Mouse (Mus musculus): ENCODE results near the gene Ano4. TPM values are rescaled to one million over a fixed set of nuclear protein-coding genes. Genes with fewer than 3 reads are reported as not detected.
A peak's percentile ranks its signal among the peaks of the same experiment; 100 is the strongest.
"Not testable (repeated sequence)": the region's sequence is repeated elsewhere in the genome, so short reads cannot be mapped to it uniquely, and the experiment has no call there.

Gene Ano4
- total RNA-seq, 2 experiments from 2014 or later = 22.5 to 24.0 TPM

- intact Hi-C loops (cut with DNase I) = no loop called here
- no peak for DNase-seq (ENCODE audit: extremely low spot score in 1 of 2, low spot score in 2 of 2)
Measured at GRCm38 (mm10) chr10:89195068-89195467, 149.5 kb downstream of the Ano4 start.

GRCm38 (mm10) chr10:89194440-89194839 is 150.1 kb downstream of the Ano4 start:
- intact Hi-C loops (cut with DNase I) = no loop called here
- DNase-seq (ENCODE audit: extremely low spot score in 1 of 2, low spot score in 2 of 2) = no peak

- intact Hi-C loops (cut with DNase I) = no loop called here
- DNase-seq (ENCODE audit: extremely low spot score in 1 of 2, low spot score in 2 of 2) = no peak
Measured at GRCm38 (mm10) chr10:89177921-89178320, 166.6 kb downstream of the Ano4 start.

GRCm38 (mm10) chr10:89164533-89164932 is 180.0 kb downstream of the Ano4 start:
- intact Hi-C loops (cut with DNase I) = no loop called here

GRCm38 (mm10) chr10:89155502-89155901 is 189.1 kb downstream of the Ano4 start:
- no peak for DNase-seq (ENCODE audit: extremely low spot score in 1 of 2, low spot score in 2 of 2)
- intact Hi-C loops (cut with DNase I) = no loop called here

More at GRCm38 (mm10) chr10:89164533-89164932, 180.0 kb downstream of the Ano4 start:
- no peak for DNase-seq (ENCODE audit: extremely low spot score in 1 of 2, low spot score in 2 of 2)

GRCm38 (mm10) chr10:89154797-89155465 is 189.6 kb downstream of the Ano4 start:
- peak in 1 of 2 experiments; percentile 20 for DNase-seq (ENCODE audit: extremely low spot score in 1 of 2, low spot score in 2 of 2)
- intact Hi-C loops (cut with DNase I) = no loop called here

GRCm38 (mm10) chr10:89149166-89149565 is 195.4 kb downstream of the Ano4 start:
- no peak for DNase-seq (ENCODE audit: extremely low spot score in 1 of 2, low spot score in 2 of 2)
- intact Hi-C loops (cut with DNase I) = no loop called here

- intact Hi-C loops (cut with DNase I) = no loop called here
Measured at GRCm38 (mm10) chr10:89121391-89121790, 223.2 kb downstream of the Ano4 start.

GRCm38 (mm10) chr10:89114381-89114780 is 230.2 kb downstream of the Ano4 start:
- intact Hi-C loops (cut with DNase I) = no loop called here
- no peak for DNase-seq (ENCODE audit: extremely low spot score in 1 of 2, low spot score in 2 of 2)

More at GRCm38 (mm10) chr10:89121391-89121790, 223.2 kb downstream of the Ano4 start:
- no peak for DNase-seq (ENCODE audit: extremely low spot score in 1 of 2, low spot score in 2 of 2)

- no peak for DNase-seq (ENCODE audit: extremely low spot score in 1 of 2, low spot score in 2 of 2)
- intact Hi-C loops (cut with DNase I) = no loop called here
Measured at GRCm38 (mm10) chr10:89111466-89111865, 233.1 kb downstream of the Ano4 start.

- intact Hi-C loops (cut with DNase I) = no loop called here
- no peak for DNase-seq (ENCODE audit: extremely low spot score in 1 of 2, low spot score in 2 of 2)
Measured at GRCm38 (mm10) chr10:89110917-89111316, 233.6 kb downstream of the Ano4 start.

- intact Hi-C loops (cut with DNase I) = no loop called here
Measured at GRCm38 (mm10) chr10:89103594-89103993, 241.0 kb downstream of the Ano4 start.

GRCm38 (mm10) chr10:89102025-89102424 is 242.5 kb downstream of the Ano4 start:
- no peak for DNase-seq (ENCODE audit: extremely low spot score in 1 of 2, low spot score in 2 of 2)
- intact Hi-C loops (cut with DNase I) = no loop called here

More at GRCm38 (mm10) chr10:89103594-89103993, 241.0 kb downstream of the Ano4 start:
- DNase-seq (ENCODE audit: extremely low spot score in 1 of 2, low spot score in 2 of 2) = no peak

GRCm38 (mm10) chr10:89098183-89098582 is 246.4 kb downstream of the Ano4 start:
- intact Hi-C loops (cut with DNase I) = no loop called here
- DNase-seq (ENCODE audit: extremely low spot score in 1 of 2, low spot score in 2 of 2) = no peak

- no peak for DNase-seq (ENCODE audit: extremely low spot score in 1 of 2, low spot score in 2 of 2)
- intact Hi-C loops (cut with DNase I) = no loop called here
Measured at GRCm38 (mm10) chr10:89092350-89093040, 252.1 kb downstream of the Ano4 start.

GRCm38 (mm10) chr10:89077447-89077846 is 267.1 kb downstream of the Ano4 start:
- DNase-seq (ENCODE audit: extremely low spot score in 1 of 2, low spot score in 2 of 2) = no peak
- intact Hi-C loops (cut with DNase I) = no loop called here

GRCm38 (mm10) chr10:89055891-89056290 is 288.7 kb downstream of the Ano4 start:
- no peak for DNase-seq (ENCODE audit: extremely low spot score in 1 of 2, low spot score in 2 of 2)
- intact Hi-C loops (cut with DNase I) = no loop called here

GRCm38 (mm10) chr10:89044921-89045320 is 299.6 kb downstream of the Ano4 start:
- DNase-seq (ENCODE audit: extremely low spot score in 1 of 2, low spot score in 2 of 2); intact Hi-C loops (cut with DNase I): not testable (repeated sequence)

- intact Hi-C loops (cut with DNase I) = no loop called here
- no peak for DNase-seq (ENCODE audit: extremely low spot score in 1 of 2, low spot score in 2 of 2)
Measured at GRCm38 (mm10) chr10:89044166-89044565, 300.4 kb downstream of the Ano4 start.

- DNase-seq (ENCODE audit: extremely low spot score in 1 of 2, low spot score in 2 of 2) = peak in 1 of 2 experiments; percentile 11
Measured at GRCm38 (mm10) chr10:89018926-89019325, 325.6 kb downstream of the Ano4 start.

More at GRCm38 (mm10) chr10:89018926-89019325, 325.6 kb downstream of the Ano4 start:
- intact Hi-C loops (cut with DNase I) = no loop called here
